Mouse (Mus musculus): Measurements from ENCODE around the gene Olfr1487. TPM values are rescaled to one million over a fixed set of nuclear protein-coding genes. Genes with fewer than 3 reads are reported as not detected.

The Olfr1487 gene
- not detected in 2 replicates for polyA plus RNA-seq (2012; rRNA removed)

GRCm38 (mm10) chr19:13617075-13617474 is at the start of gene Olfr1487:
Olfr1487 (plus strand) TSS chr19:13617375.

GRCm38 (mm10) chr19:13583211-13583610 is 34.0 kb upstream of the Olfr1487 start, which contains the start of gene Olfr1484:
Olfr1484 (plus strand) TSS chr19:13583511.

GRCm38 (mm10) chr19:13631321-13631720 is 14.1 kb downstream of the Olfr1487 start, which contains the start of gene Olfr1489:
Olfr1489 (plus strand) TSS chr19:13631621.

GRCm38 (mm10) chr19:13650791-13651190 is 33.6 kb downstream of the Olfr1487 start, which contains the start of gene Olfr1490:
Olfr1490 (plus strand) TSS chr19:13651091.

Other genes starting within 250 kb of the Olfr1487 start
- gene Olfr1469, start 209.5 kb upstream of the Olfr1487 start, polyA plus RNA-seq (2012; rRNA removed), result not detected in 2 replicates
- not detected in 2 replicates for gene Olfr1471, start 174.0 kb upstream of the Olfr1487 start, polyA plus RNA-seq (2012; rRNA removed)
- not detected in 2 replicates for gene Olfr1472, start 161.3 kb upstream of the Olfr1487 start, polyA plus RNA-seq (2012; rRNA removed)
- not detected in 2 replicates for gene Olfr1474, start 147.8 kb upstream of the Olfr1487 start, polyA plus RNA-seq (2012; rRNA removed)
- not detected in 2 replicates for gene Olfr1475, start 137.2 kb upstream of the Olfr1487 start, polyA plus RNA-seq (2012; rRNA removed)
- not detected in 2 replicates for gene Olfr1477, start 116.8 kb upstream of the Olfr1487 start, polyA plus RNA-seq (2012; rRNA removed)
- gene Olfr1480, start 89.5 kb upstream of the Olfr1487 start, polyA plus RNA-seq (2012; rRNA removed), result not detected in 2 replicates
- not detected in 2 replicates for gene Olfr1484, start 33.9 kb upstream of the Olfr1487 start, polyA plus RNA-seq (2012; rRNA removed)
- not detected in 2 replicates for gene Olfr1489, start 14.2 kb downstream of the Olfr1487 start, polyA plus RNA-seq (2012; rRNA removed)
- gene Olfr1490, start 33.7 kb downstream of the Olfr1487 start, polyA plus RNA-seq (2012; rRNA removed), result not detected in 2 replicates
- gene Olfr1491, start 79.9 kb downstream of the Olfr1487 start, polyA plus RNA-seq (2012; rRNA removed), result not detected in 2 replicates
- not detected in 2 replicates for gene Olfr1493-ps1, start 105.9 kb downstream of the Olfr1487 start, polyA plus RNA-seq (2012; rRNA removed)
- not detected in 2 replicates for gene Olfr1494, start 122.4 kb downstream of the Olfr1487 start, polyA plus RNA-seq (2012; rRNA removed)
- gene Olfr1495, start 147.2 kb downstream of the Olfr1487 start, polyA plus RNA-seq (2012; rRNA removed), result not detected in 2 replicates
- gene Olfr1496, start 160.5 kb downstream of the Olfr1487 start, polyA plus RNA-seq (2012; rRNA removed), result not detected in 2 replicates
- not detected in 2 replicates for gene Olfr1497, start 180.8 kb downstream of the Olfr1487 start, polyA plus RNA-seq (2012; rRNA removed)
- not detected in 2 replicates for gene Olfr1499, start 202.1 kb downstream of the Olfr1487 start, polyA plus RNA-seq (2012; rRNA removed)
- not detected in 2 replicates for gene Olfr1500, start 213.1 kb downstream of the Olfr1487 start, polyA plus RNA-seq (2012; rRNA removed)
- gene Olfr1501, start 233.3 kb downstream of the Olfr1487 start, polyA plus RNA-seq (2012; rRNA removed), result not detected in 2 replicates
- gene Olfr1502, start 244.4 kb downstream of the Olfr1487 start, polyA plus RNA-seq (2012; rRNA removed), result not detected in 2 replicates